Mouse (Mus musculus): Measurements from ENCODE around the gene Olfr133. TPM values are rescaled to one million over a fixed set of nuclear protein-coding genes. Genes with fewer than 3 reads are reported as not detected.
"Not testable (repeated sequence)": the region's sequence is repeated elsewhere in the genome, so short reads cannot be mapped to it uniquely, and the experiment has no call there.

Olfr133 gene
- not detected in 2 replicates for polyA plus RNA-seq (2014; fragmentation: Nextera tagmentation; extraction: Ambion mirVana)

GRCm38 (mm10) chr17:38144981-38145380 lies at the start of gene Olfr133:
Gene Olfr133 (plus strand): TSS chr17:38145281.
- Histone ChIP-seq H3K4me2 (ENCODE audit: low read depth, severe bottlenecking) (no peak within 1 kb of the TSS), H3K27me3 (ENCODE audit: control insufficient read depth, insufficient read depth, low read length) (no peaks in the 10 kb centered on the region), H3K9me3 (ENCODE audit: control insufficient read depth, low read length) (no peaks in the 10 kb centered on the region), H3K4me1 (ENCODE audit: control insufficient read depth, insufficient read depth, low read length) (no peaks in the 10 kb centered on the region), H3K9ac (ENCODE audit: low read length) (no peak within 1 kb of the TSS), H3K36me3 (ENCODE audit: control insufficient read depth, insufficient read depth, low read length) (no peaks in the 10 kb centered on the region), H3K4me3 (ENCODE audit: low read depth, low read length) (no peak within 1 kb of the TSS), H3K27ac (replicated peaks; ENCODE audit: low read depth, low read length) (no peak within 1 kb of the TSS)
- ATAC-seq (ENCODE audit: insufficient number of reproducible peaks, low FRiP score, low TSS enrichment, low read depth) (no peak), DNase-seq (ENCODE audit: low spot score) (no peak)
- 87% methylated on average over 2 of the region's 2 CpGs for WGBS

- not testable (repeated sequence) for H3K4me3 ChIP-seq (ENCODE audit: low read depth, low read length); H3K9me3 ChIP-seq (ENCODE audit: control insufficient read depth, low read length); DNase-seq (ENCODE audit: low spot score); H3K27me3 ChIP-seq (ENCODE audit: control insufficient read depth, insufficient read depth, low read length); H3K27ac ChIP-seq (replicated peaks; ENCODE audit: low read depth, low read length); H3K36me3 ChIP-seq (ENCODE audit: control insufficient read depth, insufficient read depth, low read length); H3K4me2 ChIP-seq (ENCODE audit: low read depth, severe bottlenecking); H3K9ac ChIP-seq (ENCODE audit: low read length); H3K4me1 ChIP-seq (ENCODE audit: control insufficient read depth, insufficient read depth, low read length); ATAC-seq (ENCODE audit: insufficient number of reproducible peaks, low FRiP score, low TSS enrichment, low read depth)
- 78% methylated on average over 1 of the region's 1 CpGs for WGBS
These were observed 20.9 kb upstream of the Olfr133 start for GRCm38 (mm10) chr17:38124199-38124598.

GRCm38 (mm10) chr17:38125371-38125770 lies 19.7 kb upstream of the Olfr133 start:
- H3K9ac ChIP-seq (ENCODE audit: low read length); DNase-seq (ENCODE audit: low spot score); H3K4me1 ChIP-seq (ENCODE audit: control insufficient read depth, insufficient read depth, low read length); H3K4me3 ChIP-seq (ENCODE audit: low read depth, low read length); H3K9me3 ChIP-seq (ENCODE audit: control insufficient read depth, low read length); ATAC-seq (ENCODE audit: insufficient number of reproducible peaks, low FRiP score, low TSS enrichment, low read depth); H3K27ac ChIP-seq (replicated peaks; ENCODE audit: low read depth, low read length); H3K4me2 ChIP-seq (ENCODE audit: low read depth, severe bottlenecking); H3K27me3 ChIP-seq (ENCODE audit: control insufficient read depth, insufficient read depth, low read length); H3K36me3 ChIP-seq (ENCODE audit: control insufficient read depth, insufficient read depth, low read length): not testable (repeated sequence)
- 75% methylated on average over 3 of the region's 3 CpGs for WGBS

- WGBS = 76% methylated on average over 1 of the region's 1 CpGs
- H3K27me3 ChIP-seq (ENCODE audit: control insufficient read depth, insufficient read depth, low read length) = no peaks in the 10 kb centered on the region
- H3K27ac ChIP-seq (replicated peaks; ENCODE audit: low read depth, low read length) = no peak within 1 kb of the TSS
- no peak within 1 kb of the TSS for H3K4me2 ChIP-seq (ENCODE audit: low read depth, severe bottlenecking)
- H3K9me3 ChIP-seq (ENCODE audit: control insufficient read depth, low read length) = no peaks in the 10 kb centered on the region
- ATAC-seq (ENCODE audit: insufficient number of reproducible peaks, low FRiP score, low TSS enrichment, low read depth) (no peak), DNase-seq (ENCODE audit: low spot score) (no peak)
- no peaks in the 10 kb centered on the region for H3K36me3 ChIP-seq (ENCODE audit: control insufficient read depth, insufficient read depth, low read length)
- no peak within 1 kb of the TSS for H3K4me3 ChIP-seq (ENCODE audit: low read depth, low read length)
- no peak within 1 kb of the TSS for H3K9ac ChIP-seq (ENCODE audit: low read length)
- H3K4me1 ChIP-seq (ENCODE audit: control insufficient read depth, insufficient read depth, low read length) = no peaks in the 10 kb centered on the region
These were observed 10.7 kb upstream of the Olfr133 start, which contains the start of gene Olfr132 for GRCm38 (mm10) chr17:38134426-38134825. Gene Olfr132 (minus strand): TSS chr17:38134526.

- H3K4me2 ChIP-seq (ENCODE audit: low read depth, severe bottlenecking) = no peak within 1 kb of the TSS
- H3K4me3 ChIP-seq (ENCODE audit: low read depth, low read length) = no peak within 1 kb of the TSS
- 74% methylated on average over 3 of the region's 3 CpGs for WGBS
- no peaks in the 10 kb centered on the region for H3K9me3 ChIP-seq (ENCODE audit: control insufficient read depth, low read length)
- H3K27ac ChIP-seq (replicated peaks; ENCODE audit: low read depth, low read length) = no peak within 1 kb of the TSS
- no peak for ATAC-seq (ENCODE audit: insufficient number of reproducible peaks, low FRiP score, low TSS enrichment, low read depth)
- H3K27me3 ChIP-seq (ENCODE audit: control insufficient read depth, insufficient read depth, low read length) = no peaks in the 10 kb centered on the region
- no peaks in the 10 kb centered on the region for H3K36me3 ChIP-seq (ENCODE audit: control insufficient read depth, insufficient read depth, low read length)
- H3K4me1 ChIP-seq (ENCODE audit: control insufficient read depth, insufficient read depth, low read length) = no peaks in the 10 kb centered on the region
- no peak within 1 kb of the TSS for H3K9ac ChIP-seq (ENCODE audit: low read length)
- DNase-seq (ENCODE audit: low spot score) = no peak
These were observed 26.0 kb downstream of the Olfr133 start, which contains the start of gene Olfr134 for GRCm38 (mm10) chr17:38171088-38171487. Gene Olfr134 (plus strand): TSS chr17:38171388.

Other genes with a start within 250 kb of the Olfr133 start
- not detected in 2 replicates for gene Olfr127, start 244.8 kb upstream of the Olfr133 start, polyA plus RNA-seq (2014; fragmentation: Nextera tagmentation; extraction: Ambion mirVana)
- gene Olfr128, start 224.7 kb upstream of the Olfr133 start, polyA plus RNA-seq (2014; fragmentation: Nextera tagmentation; extraction: Ambion mirVana) = not detected in 2 replicates
- not detected in 2 replicates for gene Olfr761, start 192.2 kb upstream of the Olfr133 start, polyA plus RNA-seq (2014; fragmentation: Nextera tagmentation; extraction: Ambion mirVana)
- not detected in 2 replicates for gene Olfr129, start 85.2 kb upstream of the Olfr133 start, polyA plus RNA-seq (2014; fragmentation: Nextera tagmentation; extraction: Ambion mirVana)
- not detected in 2 replicates for gene Olfr130, start 81.4 kb upstream of the Olfr133 start, polyA plus RNA-seq (2014; fragmentation: Nextera tagmentation; extraction: Ambion mirVana)
- gene Olfr131, start 56.6 kb upstream of the Olfr133 start, polyA plus RNA-seq (2014; fragmentation: Nextera tagmentation; extraction: Ambion mirVana) = not detected in 2 replicates
- gene Olfr132, start 10.8 kb upstream of the Olfr133 start, polyA plus RNA-seq (2014; fragmentation: Nextera tagmentation; extraction: Ambion mirVana) = not detected in 2 replicates
- not detected in 2 replicates for gene Olfr134, start 26.1 kb downstream of the Olfr133 start, polyA plus RNA-seq (2014; fragmentation: Nextera tagmentation; extraction: Ambion mirVana)
- not detected in 2 replicates for gene Olfr135, start 59.1 kb downstream of the Olfr133 start, polyA plus RNA-seq (2014; fragmentation: Nextera tagmentation; extraction: Ambion mirVana)
- gene Olfr138, start 115.8 kb downstream of the Olfr133 start, polyA plus RNA-seq (2014; fragmentation: Nextera tagmentation; extraction: Ambion mirVana) = not detected in 2 replicates
- gene Olfr137, start 162.3 kb downstream of the Olfr133 start, polyA plus RNA-seq (2014; fragmentation: Nextera tagmentation; extraction: Ambion mirVana) = not detected in 2 replicates
- not detected in 2 replicates for gene Olfr136, start 184.6 kb downstream of the Olfr133 start, polyA plus RNA-seq (2014; fragmentation: Nextera tagmentation; extraction: Ambion mirVana)

Measured in limb, embryonic 11.5 days (tissue).